Mouse (Mus musculus): ENCODE measurements around the gene Itga8. TPM values are rescaled to one million over a fixed set of nuclear protein-coding genes. Genes with fewer than 3 reads are reported as not detected.

The Itga8 gene
- polyA plus RNA-seq, 1 experiment from 2014 or later, result 8.9 TPM

DNA sequence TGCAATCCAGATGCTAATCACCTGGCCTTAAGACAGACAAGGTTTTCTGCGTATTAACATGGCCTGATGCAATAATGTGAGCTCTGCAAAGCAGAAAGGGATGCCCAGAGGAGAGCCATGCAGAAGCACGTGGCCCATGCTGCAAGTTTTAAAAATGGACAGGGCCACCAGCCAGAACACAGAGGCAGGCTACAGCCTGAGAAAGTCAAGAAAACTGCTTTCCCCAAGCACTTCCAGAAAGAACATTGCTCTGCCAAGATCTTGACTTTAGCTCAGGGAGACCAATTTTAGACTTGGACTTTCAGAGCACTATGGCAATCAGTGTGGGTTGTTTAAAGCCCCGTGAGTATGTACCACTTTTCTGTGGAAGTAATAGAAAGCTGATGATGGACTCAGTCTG is 11.5 kb downstream of the Itga8 start:
- no peak overlapping the region for H3K27ac ChIP-seq (ENCODE audit: low read length)
- H3K36me3 ChIP-seq (ENCODE audit: control insufficient read depth, insufficient read depth), result no peaks in the 10 kb centered on the region
- no peak overlapping the region for H3K4me3 ChIP-seq (ENCODE audit: low read length)
- WGBS, result 70% methylated on average over 3 of the region's 3 CpGs
- no peaks in the 10 kb centered on the region for H3K27me3 ChIP-seq (ENCODE audit: control insufficient read depth, insufficient read depth, low read length)
- H3K4me1 ChIP-seq (ENCODE audit: control insufficient read depth, insufficient read depth, low read length), result 0 out of 2 replicates have a peak, but pooled peaks cover 3% of the 10 kb centered on the region
- no peak overlapping the region for H3K4me2 ChIP-seq (ENCODE audit: low read depth, low read length)
- H3K9me3 ChIP-seq (replicated peaks; ENCODE audit: control insufficient read depth, low read length), result no peaks in the 10 kb centered on the region
- ATAC-seq (replicated peaks; ENCODE audit: extremely low read depth, insufficient read depth, low FRiP score), result no peak
- H3K9ac ChIP-seq (ENCODE audit: low read length), result no peak overlapping the region

- H3K27me3 ChIP-seq (ENCODE audit: control insufficient read depth, insufficient read depth, low read length), result no peaks in the 10 kb centered on the region
- no peaks in the 10 kb centered on the region for H3K36me3 ChIP-seq (ENCODE audit: control insufficient read depth, insufficient read depth)
- H3K4me1 ChIP-seq (ENCODE audit: control insufficient read depth, insufficient read depth, low read length), result no peaks in the 10 kb centered on the region
- no peak overlapping the region for H3K4me3 ChIP-seq (ENCODE audit: low read length)
- H3K4me2 ChIP-seq (ENCODE audit: low read depth, low read length), result no peak overlapping the region
- H3K27ac ChIP-seq (ENCODE audit: low read length), result no peak overlapping the region
- no peak for ATAC-seq (replicated peaks; ENCODE audit: extremely low read depth, insufficient read depth, low FRiP score)
- H3K9me3 ChIP-seq (replicated peaks; ENCODE audit: control insufficient read depth, low read length), result no peaks in the 10 kb centered on the region
- no peak overlapping the region for H3K9ac ChIP-seq (ENCODE audit: low read length)
- 75% methylated on average over 3 of the region's 3 CpGs for WGBS
Measured at GRCm38 (mm10) chr2:12287831-12288230, 13.9 kb downstream of the Itga8 start.

- H3K36me3 ChIP-seq (ENCODE audit: control insufficient read depth, insufficient read depth), result no peaks in the 10 kb centered on the region
- H3K27me3 ChIP-seq (ENCODE audit: control insufficient read depth, insufficient read depth, low read length), result no peaks in the 10 kb centered on the region
- H3K27ac ChIP-seq (ENCODE audit: low read length), result no peak overlapping the region
- no peak overlapping the region for H3K9ac ChIP-seq (ENCODE audit: low read length)
- H3K9me3 ChIP-seq (replicated peaks; ENCODE audit: control insufficient read depth, low read length), result no peaks in the 10 kb centered on the region
- ATAC-seq (replicated peaks; ENCODE audit: extremely low read depth, insufficient read depth, low FRiP score), result no peak
- no peak overlapping the region for H3K4me2 ChIP-seq (ENCODE audit: low read depth, low read length)
- no peak overlapping the region for H3K4me3 ChIP-seq (ENCODE audit: low read length)
- WGBS, result 54% methylated on average over 1 of the region's 1 CpGs
- H3K4me1 ChIP-seq (ENCODE audit: control insufficient read depth, insufficient read depth, low read length), result no peaks in the 10 kb centered on the region
Measured at GRCm38 (mm10) chr2:12280664-12281063, 21.1 kb downstream of the Itga8 start.

GRCm38 (mm10) chr2:12279070-12279612 is 22.6 kb downstream of the Itga8 start:
- H3K27me3 ChIP-seq (ENCODE audit: control insufficient read depth, insufficient read depth, low read length), result no peaks in the 10 kb centered on the region
- H3K27ac ChIP-seq (ENCODE audit: low read length), result no peak overlapping the region
- WGBS, result 56% methylated on average over 4 of the region's 4 CpGs
- H3K9me3 ChIP-seq (replicated peaks; ENCODE audit: control insufficient read depth, low read length), result no peaks in the 10 kb centered on the region
- no peak for ATAC-seq (replicated peaks; ENCODE audit: extremely low read depth, insufficient read depth, low FRiP score)
- H3K36me3 ChIP-seq (ENCODE audit: control insufficient read depth, insufficient read depth), result no peaks in the 10 kb centered on the region
- no peak overlapping the region for H3K4me2 ChIP-seq (ENCODE audit: low read depth, low read length)
- H3K9ac ChIP-seq (ENCODE audit: low read length), result no peak overlapping the region
- H3K4me3 ChIP-seq (ENCODE audit: low read length), result no peak overlapping the region
- no peaks in the 10 kb centered on the region for H3K4me1 ChIP-seq (ENCODE audit: control insufficient read depth, insufficient read depth, low read length)

- Histone ChIP-seq H3K4me1 (ENCODE audit: control insufficient read depth, insufficient read depth, low read length) (no peaks in the 10 kb centered on the region), H3K4me3 (ENCODE audit: low read length) (no peak overlapping the region), H3K27ac (ENCODE audit: low read length) (no peak overlapping the region), H3K9me3 (replicated peaks; ENCODE audit: control insufficient read depth, low read length) (no peaks in the 10 kb centered on the region), H3K9ac (ENCODE audit: low read length) (no peak overlapping the region), H3K4me2 (ENCODE audit: low read depth, low read length) (no peak overlapping the region), H3K36me3 (ENCODE audit: control insufficient read depth, insufficient read depth) (no peaks in the 10 kb centered on the region), H3K27me3 (ENCODE audit: control insufficient read depth, insufficient read depth, low read length) (no peaks in the 10 kb centered on the region)
- ATAC-seq (replicated peaks; ENCODE audit: extremely low read depth, insufficient read depth, low FRiP score), result no peak
- WGBS, result 75% methylated on average over 2 of the region's 2 CpGs
Measured at GRCm38 (mm10) chr2:12256635-12257317, 44.9 kb downstream of the Itga8 start.

DNA sequence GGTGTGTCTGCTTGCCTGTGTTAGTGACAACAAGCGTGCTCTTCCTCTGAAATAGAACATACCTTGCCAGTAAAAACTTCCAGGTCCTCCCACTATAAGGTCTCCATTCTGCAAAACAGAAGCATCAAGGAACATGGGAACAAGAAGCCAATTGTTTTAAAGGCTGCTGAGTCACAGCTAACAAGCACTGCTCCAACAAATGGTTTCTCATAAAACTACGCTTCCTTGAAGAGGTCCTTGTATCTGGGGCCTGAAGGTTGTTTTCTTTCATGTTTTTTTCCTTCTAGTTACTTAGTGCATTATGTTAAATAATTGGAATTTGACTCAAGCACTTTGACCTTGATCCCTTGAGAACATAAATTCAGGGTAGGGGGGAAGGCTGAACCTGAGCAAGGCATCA is 45.8 kb downstream of the Itga8 start:
- no peaks in the 10 kb centered on the region for H3K9me3 ChIP-seq (replicated peaks; ENCODE audit: control insufficient read depth, low read length)
- H3K36me3 ChIP-seq (ENCODE audit: control insufficient read depth, insufficient read depth), result no peaks in the 10 kb centered on the region
- 83% methylated on average over 2 of the region's 2 CpGs for WGBS
- no peak overlapping the region for H3K9ac ChIP-seq (ENCODE audit: low read length)
- no peak overlapping the region for H3K4me3 ChIP-seq (ENCODE audit: low read length)
- no peak overlapping the region for H3K4me2 ChIP-seq (ENCODE audit: low read depth, low read length)
- no peak for ATAC-seq (replicated peaks; ENCODE audit: extremely low read depth, insufficient read depth, low FRiP score)
- no peaks in the 10 kb centered on the region for H3K27me3 ChIP-seq (ENCODE audit: control insufficient read depth, insufficient read depth, low read length)
- no peaks in the 10 kb centered on the region for H3K4me1 ChIP-seq (ENCODE audit: control insufficient read depth, insufficient read depth, low read length)
- no peak overlapping the region for H3K27ac ChIP-seq (ENCODE audit: low read length)

- 75% methylated on average over 3 of the region's 3 CpGs for WGBS
- no peaks in the 10 kb centered on the region for H3K9me3 ChIP-seq (replicated peaks; ENCODE audit: control insufficient read depth, low read length)
- no peak overlapping the region for H3K4me3 ChIP-seq (ENCODE audit: low read length)
- H3K4me1 ChIP-seq (ENCODE audit: control insufficient read depth, insufficient read depth, low read length), result no peaks in the 10 kb centered on the region
- no peak for ATAC-seq (replicated peaks; ENCODE audit: extremely low read depth, insufficient read depth, low FRiP score)
- H3K27ac ChIP-seq (ENCODE audit: low read length), result no peak overlapping the region
- H3K4me2 ChIP-seq (ENCODE audit: low read depth, low read length), result no peak overlapping the region
- no peaks in the 10 kb centered on the region for H3K36me3 ChIP-seq (ENCODE audit: control insufficient read depth, insufficient read depth)
- no peaks in the 10 kb centered on the region for H3K27me3 ChIP-seq (ENCODE audit: control insufficient read depth, insufficient read depth, low read length)
- no peak overlapping the region for H3K9ac ChIP-seq (ENCODE audit: low read length)
Measured at GRCm38 (mm10) chr2:12235345-12235744, 66.4 kb downstream of the Itga8 start.

DNA sequence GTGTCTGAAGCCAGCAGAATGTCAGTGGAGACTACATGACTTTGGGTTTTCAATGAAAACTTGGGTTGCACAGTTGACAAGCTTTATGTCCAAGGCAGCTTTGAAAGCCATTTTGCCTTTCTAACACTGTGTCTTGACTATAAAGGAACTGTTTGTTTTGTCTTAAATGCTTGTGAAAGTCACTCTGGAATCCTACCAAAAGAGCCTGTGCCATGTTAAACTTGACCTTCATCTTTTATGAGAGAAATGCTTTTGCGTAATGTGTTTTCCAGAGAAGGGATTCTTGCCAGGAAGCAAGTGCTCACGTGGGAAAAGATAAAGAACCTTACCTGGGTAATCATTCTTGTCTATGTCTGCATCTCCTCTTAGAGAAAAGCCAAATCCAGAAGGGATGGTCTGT is 72.0 kb downstream of the Itga8 start:
- Histone ChIP-seq H3K27me3 (ENCODE audit: control insufficient read depth, insufficient read depth, low read length) (no peaks in the 10 kb centered on the region), H3K9me3 (replicated peaks; ENCODE audit: control insufficient read depth, low read length) (no peaks in the 10 kb centered on the region), H3K36me3 (ENCODE audit: control insufficient read depth, insufficient read depth) (no peaks in the 10 kb centered on the region), H3K4me3 (ENCODE audit: low read length) (no peak overlapping the region), H3K4me1 (ENCODE audit: control insufficient read depth, insufficient read depth, low read length) (peaks cover 8% of the 10 kb centered on the region), H3K9ac (ENCODE audit: low read length) (no peak overlapping the region), H3K27ac (ENCODE audit: low read length) (no peak overlapping the region), H3K4me2 (ENCODE audit: low read depth, low read length) (no peak overlapping the region)
- no peak for ATAC-seq (replicated peaks; ENCODE audit: extremely low read depth, insufficient read depth, low FRiP score)
- 77% methylated on average over 2 of the region's 2 CpGs for WGBS

DNA sequence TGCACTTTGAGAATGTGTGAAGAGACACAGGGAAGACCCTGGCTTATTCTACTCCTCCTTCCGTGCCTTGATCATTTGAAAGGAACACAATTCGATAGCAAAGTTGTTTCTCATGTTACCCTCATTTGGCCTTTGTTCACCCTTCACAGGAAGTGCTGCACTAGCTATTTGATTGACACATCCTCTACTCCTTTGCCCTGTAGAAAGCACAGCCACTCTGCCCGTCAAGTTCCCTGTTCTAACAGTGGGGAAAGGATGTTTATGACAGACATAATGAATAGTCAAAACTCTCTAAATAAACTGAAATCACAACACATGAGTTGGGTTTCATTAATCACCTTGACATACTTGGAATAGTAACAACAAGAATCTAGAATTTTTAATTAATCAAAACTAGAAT is 73.4 kb downstream of the Itga8 start:
- Histone ChIP-seq H3K27me3 (ENCODE audit: control insufficient read depth, insufficient read depth, low read length) (no peaks in the 10 kb centered on the region), H3K4me3 (ENCODE audit: low read length) (no peak overlapping the region), H3K36me3 (ENCODE audit: control insufficient read depth, insufficient read depth) (no peaks in the 10 kb centered on the region), H3K9me3 (replicated peaks; ENCODE audit: control insufficient read depth, low read length) (no peaks in the 10 kb centered on the region), H3K4me2 (ENCODE audit: low read depth, low read length) (no peak overlapping the region), H3K27ac (ENCODE audit: low read length) (no peak overlapping the region), H3K4me1 (ENCODE audit: control insufficient read depth, insufficient read depth, low read length) (peaks cover 8% of the 10 kb centered on the region), H3K9ac (ENCODE audit: low read length) (no peak overlapping the region)
- 55% methylated on average over 3 of the region's 3 CpGs for WGBS
- ATAC-seq (replicated peaks; ENCODE audit: extremely low read depth, insufficient read depth, low FRiP score), result no peak
